9 mouse cellular contexts compared by ENCODE assay signal in genomic region chr7:45458748-45459563, GRCm38 (mm10). TPM values are rescaled to one million over a fixed set of nuclear protein-coding genes. Genes with fewer than 3 reads are reported as not detected.
A peak's percentile ranks its signal among the peaks of the same experiment; 100 is the strongest.
DNase-seq lines count a peak whose midpoint lies in the region; ATAC-seq and TF ChIP-seq lines count a peak whose summit lies in the region.
"Had no signal": no experiment of that assay in that cellular context is flagged by ENCODE, and none has a peak within 500 bp of the region (broad histone marks: within the 10 kb centered on the region; RNA-seq: fewer than 3 reads in every experiment).

No protein-coding gene starts in this region.

- peak overlapping the region; percentile 64 for H3K4me2 ChIP-seq in limb, embryonic 15.5 days
- peak overlapping the region; percentile 70 for H3K4me2 ChIP-seq in midbrain, embryonic 15.5 days

- WGBS in limb, embryonic 15.5 days: under 1% methylated on average over 41 of the region's 43 CpGs
- WGBS in midbrain, embryonic 15.5 days: 1% methylated on average over 43 of the region's 43 CpGs
- WGBS in spleen, adult 2 months: 1% methylated on average over 43 of the region's 43 CpGs

- DNase-seq in left cerebral cortex, adult 18-20 months (ENCODE audit: low spot score in 2 of 2): peak; percentile 69 to 71
- no peak for DNase-seq in left cerebral cortex, adult 11 months (ENCODE audit: low spot score)
- DNase-seq in embryo, embryonic 9.5 days (ENCODE audit: extremely low spot score): peak; percentile 88
- DNase-seq in heart, adult 18-20 months: peak; percentile 86 to 89
- DNase-seq in kidney, adult 18-20 months: peak; percentile 79
- DNase-seq in spleen, adult 2 months (ENCODE audit: low read depth in 1 of 2, low spot score in 2 of 2): peak; percentile 52 to 78

- H3K9me3 ChIP-seq in limb, embryonic 15.5 days: no peaks in the 10 kb centered on the region
- no peaks in the 10 kb centered on the region for H3K9me3 ChIP-seq in midbrain, embryonic 15.5 days

- no peak for TF ChIP-seq CTCF in spleen, adult 2 months (IDR thresholded peaks at IDR 0.05; ENCODE audit: extremely low read depth, insufficient read depth, insufficient read length, insufficient replicate concordance)

- H3K9ac ChIP-seq in limb, embryonic 15.5 days: peak overlapping the region; percentile 66
- peak overlapping the region; percentile 79 for H3K9ac ChIP-seq in midbrain, embryonic 15.5 days

- peak overlapping the region; percentile 96 for H3K27ac ChIP-seq in limb, embryonic 15.5 days
- peak overlapping the region; percentile 91 for H3K27ac ChIP-seq in midbrain, embryonic 15.5 days
- H3K27ac ChIP-seq in spleen, adult 2 months (ENCODE audit: insufficient read depth, low read length): peak overlapping the region; percentile 87

- no peaks in the 10 kb centered on the region for H3K27me3 ChIP-seq in limb, embryonic 15.5 days
- H3K27me3 ChIP-seq in midbrain, embryonic 15.5 days (replicated peaks): no peaks in the 10 kb centered on the region
- no peaks in the 10 kb centered on the region for H3K27me3 ChIP-seq in spleen, adult 2 months (ENCODE audit: control insufficient read depth, insufficient read depth, low read length)
- H3K27me3 ChIP-seq: Patski had no signal

- peak; percentile 19; the same call in 1 of the 2 replicates for TF ChIP-seq POLR2A in spleen, adult 2 months (IDR thresholded peaks at IDR 0.05; ENCODE audit: low read depth, low read length)

- peak overlapping the region; percentile 62 for H3K4me3 ChIP-seq in limb, embryonic 15.5 days
- H3K4me3 ChIP-seq in midbrain, embryonic 15.5 days: peak overlapping the region; percentile 83
- peak overlapping the region; percentile 84 for H3K4me3 ChIP-seq in spleen, adult 2 months (ENCODE audit: extremely low read depth, insufficient read depth, insufficient read length)

- peaks cover 72% of the 10 kb centered on the region for H3K36me3 ChIP-seq in limb, embryonic 15.5 days
- H3K36me3 ChIP-seq in midbrain, embryonic 15.5 days (replicated peaks): peaks cover 14% of the 10 kb centered on the region
- H3K36me3 ChIP-seq in spleen, adult 2 months (ENCODE audit: control insufficient read depth, insufficient read depth, low read length): peaks cover 28% of the 10 kb centered on the region

- ATAC-seq in limb, embryonic 15.5 days (ENCODE audit: insufficient number of reproducible peaks, low FRiP score, low TSS enrichment, low read depth): peak; percentile 62
- ATAC-seq in midbrain, embryonic 15.5 days (replicated peaks): peak; percentile 79

- H3K4me1 ChIP-seq in limb, embryonic 15.5 days: peaks cover 46% of the 10 kb centered on the region
- H3K4me1 ChIP-seq in midbrain, embryonic 15.5 days: peaks cover 35% of the 10 kb centered on the region
- peaks cover 6% of the 10 kb centered on the region; the same call in 1 of the 2 replicates for H3K4me1 ChIP-seq in spleen, adult 2 months (ENCODE audit: control insufficient read depth, insufficient read depth, insufficient read length)

RNA-seq across cellular contexts. Expression of gene Ftl1, which starts 0.7 kb away (rescaled TPM):
- 100 to 1,000 TPM; 218 to 238 TPM for total RNA-seq in left cerebral cortex, adult 18-20 months (2021)
- 100 to 1,000 TPM; 287 to 382 TPM for total RNA-seq in heart, adult 18-20 months (2021)
- polyA plus RNA-seq in limb, embryonic 15.5 days (2015; fragmentation: Nextera tagmentation; extraction: Ambion mirVana): 4,640 and 4,716 TPM in 2 replicates
- 6,021 and 6,209 TPM in 2 replicates for polyA plus RNA-seq in midbrain, embryonic 15.5 days (2015; fragmentation: Nextera tagmentation; extraction: Ambion mirVana)
- 2,804 and 3,579 TPM in 2 replicates for polyA plus RNA-seq in spleen, adult 2 months (2012; rRNA removed)

RNA-seq across cellular contexts. Expression of gene Bax, which starts 7.7 kb away (rescaled TPM):
- 10 to 100 TPM; 55.2 to 59.3 TPM for total RNA-seq in left cerebral cortex, adult 18-20 months (2021)
- total RNA-seq in heart, adult 18-20 months (2021): 10 to 100 TPM; 23.4 to 24.1 TPM
- polyA plus RNA-seq in limb, embryonic 15.5 days (2015; fragmentation: Nextera tagmentation; extraction: Ambion mirVana): 145 and 146 TPM in 2 replicates
- polyA plus RNA-seq in midbrain, embryonic 15.5 days (2015; fragmentation: Nextera tagmentation; extraction: Ambion mirVana): 257 and 261 TPM in 2 replicates
- 129 and 163 TPM in 2 replicates for polyA plus RNA-seq in spleen, adult 2 months (2012; rRNA removed)

RNA-seq across cellular contexts. Expression of gene Ruvbl2, which starts 21.1 kb away (rescaled TPM):
- total RNA-seq in left cerebral cortex, adult 18-20 months (2021): 10 to 100 TPM; 32.4 to 34.5 TPM
- 10 to 100 TPM; 25.2 to 26.5 TPM for total RNA-seq in heart, adult 18-20 months (2021)
- 122 and 125 TPM in 2 replicates for polyA plus RNA-seq in limb, embryonic 15.5 days (2015; fragmentation: Nextera tagmentation; extraction: Ambion mirVana)
- 107 and 117 TPM in 2 replicates for polyA plus RNA-seq in midbrain, embryonic 15.5 days (2015; fragmentation: Nextera tagmentation; extraction: Ambion mirVana)
- 55.3 and 56.0 TPM in 2 replicates for polyA plus RNA-seq in spleen, adult 2 months (2012; rRNA removed)

RNA-seq across cellular contexts. Expression of gene Tulp2, which starts 22.7 kb away (rescaled TPM):
- under 1 TPM in 1 of 2 experiments, not detected in 1; 0.21 TPM for total RNA-seq in left cerebral cortex, adult 18-20 months (2021)
- total RNA-seq in heart, adult 18-20 months (2021): not detected
- polyA plus RNA-seq in limb, embryonic 15.5 days (2015; fragmentation: Nextera tagmentation; extraction: Ambion mirVana): 0.61 and 1.0 TPM in 2 replicates
- polyA plus RNA-seq in midbrain, embryonic 15.5 days (2015; fragmentation: Nextera tagmentation; extraction: Ambion mirVana): 0.08 and 0.23 TPM in 2 replicates
- polyA plus RNA-seq in spleen, adult 2 months (2012; rRNA removed): 0.04 and 0.49 TPM in 2 replicates

RNA-seq across cellular contexts. Expression of gene Gys1, which starts 24.3 kb away (rescaled TPM):
- 10 to 100 TPM; 15.1 to 18.1 TPM for total RNA-seq in left cerebral cortex, adult 18-20 months (2021)
- 100 to 1,000 TPM in 1 of 2 experiments, 10 to 100 TPM in 1; 99.2 to 105 TPM for total RNA-seq in heart, adult 18-20 months (2021)
- 39.0 and 43.5 TPM in 2 replicates for polyA plus RNA-seq in limb, embryonic 15.5 days (2015; fragmentation: Nextera tagmentation; extraction: Ambion mirVana)
- polyA plus RNA-seq in midbrain, embryonic 15.5 days (2015; fragmentation: Nextera tagmentation; extraction: Ambion mirVana): 21.0 and 22.7 TPM in 2 replicates
- 12.4 and 14.4 TPM in 2 replicates for polyA plus RNA-seq in spleen, adult 2 months (2012; rRNA removed)
